Mouse (Mus musculus): Measurements from ENCODE around the gene Cnpy1.

The Cnpy1 gene

GRCm38 (mm10) chr5:28239829-28240228 is 5.8 kb downstream of the Cnpy1 start:
- DNase-seq (ENCODE audit: low spot score in 2 of 2), result no peak

GRCm38 (mm10) chr5:28238876-28239275 is 6.7 kb downstream of the Cnpy1 start:
- no peak for DNase-seq (ENCODE audit: low spot score in 2 of 2)

GRCm38 (mm10) chr5:28238152-28238551 is 7.5 kb downstream of the Cnpy1 start:
- no peak for DNase-seq (ENCODE audit: low spot score in 2 of 2)

- no peak for DNase-seq (ENCODE audit: low spot score in 2 of 2)
These were observed 7.9 kb downstream of the Cnpy1 start for GRCm38 (mm10) chr5:28237715-28238114.

GRCm38 (mm10) chr5:28237055-28237454 is 8.6 kb downstream of the Cnpy1 start:
- DNase-seq (ENCODE audit: low spot score in 2 of 2), result no peak

- no peak for DNase-seq (ENCODE audit: low spot score in 2 of 2)
These were observed 9.5 kb downstream of the Cnpy1 start for GRCm38 (mm10) chr5:28236098-28236497.

GRCm38 (mm10) chr5:28232101-28232500 is 13.5 kb downstream of the Cnpy1 start:
- no peak for DNase-seq (ENCODE audit: low spot score in 2 of 2)

- no peak for DNase-seq (ENCODE audit: low spot score in 2 of 2)
These were observed 26.0 kb downstream of the Cnpy1 start for GRCm38 (mm10) chr5:28219596-28219995.

GRCm38 (mm10) chr5:28213441-28213840 is 32.2 kb downstream of the Cnpy1 start:
- DNase-seq (ENCODE audit: low spot score in 2 of 2), result no peak

- DNase-seq (ENCODE audit: low spot score in 2 of 2), result no peak
These were observed 33.8 kb downstream of the Cnpy1 start for GRCm38 (mm10) chr5:28211651-28212310.

- no peak for DNase-seq (ENCODE audit: low spot score in 2 of 2)
These were observed 34.7 kb downstream of the Cnpy1 start for GRCm38 (mm10) chr5:28210591-28211550.

- no peak for DNase-seq (ENCODE audit: low spot score in 2 of 2)
These were observed 35.8 kb downstream of the Cnpy1 start for GRCm38 (mm10) chr5:28209549-28210431.

- DNase-seq (ENCODE audit: low spot score in 2 of 2), result no peak
These were observed 36.7 kb downstream of the Cnpy1 start for GRCm38 (mm10) chr5:28208726-28209520.

- no peak for DNase-seq (ENCODE audit: low spot score in 2 of 2)
These were observed 38.6 kb downstream of the Cnpy1 start for GRCm38 (mm10) chr5:28207043-28207442.

GRCm38 (mm10) chr5:28206448-28206847 is 39.2 kb downstream of the Cnpy1 start:
- no peak for DNase-seq (ENCODE audit: low spot score in 2 of 2)

GRCm38 (mm10) chr5:28204678-28205077 is 40.9 kb downstream of the Cnpy1 start:
- DNase-seq (ENCODE audit: low spot score in 2 of 2), result no peak

- no peak for DNase-seq (ENCODE audit: low spot score in 2 of 2)
These were observed 42.5 kb downstream of the Cnpy1 start for GRCm38 (mm10) chr5:28203086-28203485.

- DNase-seq (ENCODE audit: low spot score in 2 of 2), result no peak
These were observed 46.3 kb downstream of the Cnpy1 start for GRCm38 (mm10) chr5:28199089-28199873.

- no peak for DNase-seq (ENCODE audit: low spot score in 2 of 2)
These were observed 50.1 kb downstream of the Cnpy1 start for GRCm38 (mm10) chr5:28195473-28195872.

- DNase-seq (ENCODE audit: low spot score in 2 of 2), result no peak
These were observed 53.5 kb downstream of the Cnpy1 start for GRCm38 (mm10) chr5:28192099-28192454.

Data from spleen, postnatal 4 days (tissue).